Mouse (Mus musculus) cerebellum, adult 9-10 months (tissue): ENCODE data around the gene Arhgef19.

ENCODE experiments used
- DNase-seq: peaks from one replicate; pipeline ENCODE4 v3.0.0; 2022

The Arhgef19 gene

DNA sequence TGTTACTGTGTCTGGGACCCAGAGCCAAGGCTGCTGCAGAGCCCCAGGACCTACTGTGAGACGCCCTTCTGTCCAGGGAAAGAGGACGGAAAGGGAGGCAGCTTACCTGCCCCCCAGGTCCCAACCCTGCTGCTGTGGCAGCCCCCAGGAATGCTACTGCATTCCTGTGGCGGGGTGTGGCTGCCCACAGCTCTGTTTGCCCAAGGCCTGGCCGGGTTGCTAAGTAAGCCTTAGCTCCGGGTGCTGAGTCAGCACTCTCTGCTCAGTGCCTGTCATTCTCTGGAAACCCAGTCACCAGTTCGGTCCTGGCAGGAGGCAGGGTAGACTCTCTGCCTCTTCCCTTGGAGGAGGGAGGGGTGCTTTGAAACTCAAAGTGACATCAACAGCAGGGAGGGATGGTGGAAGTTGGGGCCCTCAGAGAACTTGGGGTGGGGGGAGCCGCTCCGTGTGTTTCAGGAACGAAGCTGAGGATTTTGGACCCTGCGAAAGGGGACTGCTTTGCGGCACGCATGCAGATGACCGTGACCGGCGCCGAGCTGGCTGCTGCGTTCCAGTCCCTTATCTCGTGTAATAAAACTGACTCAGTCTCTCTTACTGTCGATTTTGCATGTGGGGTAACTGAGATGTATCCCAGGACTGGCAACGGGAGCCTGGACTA lies 47.7 kb downstream of the Arhgef19 start:
- DNase-seq, result no peak

DNA sequence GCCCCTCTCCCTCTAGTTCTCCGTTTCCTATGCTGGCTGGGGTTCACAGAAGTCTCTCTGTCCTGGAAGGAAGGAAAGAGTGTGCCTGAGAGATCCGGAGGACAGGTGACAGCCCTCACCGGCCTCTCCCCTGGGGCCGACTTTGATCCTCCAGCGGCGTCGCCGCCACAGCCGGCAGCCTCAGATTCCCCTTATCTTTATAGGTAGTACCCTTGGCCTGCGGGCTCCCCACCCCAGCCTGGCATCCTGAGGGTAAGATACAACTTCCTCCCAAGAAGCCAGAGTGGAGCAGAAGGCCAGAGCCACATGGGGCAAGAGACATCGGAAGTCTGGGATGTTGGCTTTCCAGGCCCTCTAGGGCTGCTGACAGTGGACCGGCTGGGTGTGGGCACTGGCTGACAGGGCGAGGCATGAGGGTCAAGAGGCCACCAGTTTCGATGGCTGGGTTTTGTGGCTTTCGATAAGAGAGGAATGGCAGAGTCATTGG lies 48.3 kb downstream of the Arhgef19 start:
- no peak for DNase-seq

DNA sequence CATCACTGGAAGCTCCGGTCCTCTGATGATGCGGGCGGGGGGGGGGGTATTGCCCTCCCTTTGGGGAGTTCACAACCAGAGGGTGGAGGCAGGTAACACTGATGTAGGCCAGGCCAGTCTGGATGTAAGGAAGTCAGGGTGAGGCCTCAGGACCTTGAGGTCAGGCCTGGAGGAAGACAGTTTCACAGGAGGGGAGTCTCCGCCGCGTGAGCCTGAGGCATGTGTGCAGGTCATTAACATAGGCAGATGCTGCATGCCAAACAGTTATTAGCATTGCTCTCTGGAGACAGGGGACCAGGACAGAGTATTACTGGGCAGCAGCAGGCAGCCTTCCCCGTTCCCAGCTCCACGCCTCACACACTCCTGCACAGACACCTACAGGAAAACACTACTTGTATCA lies 48.9 kb downstream of the Arhgef19 start:
- DNase-seq, result no peak

DNA sequence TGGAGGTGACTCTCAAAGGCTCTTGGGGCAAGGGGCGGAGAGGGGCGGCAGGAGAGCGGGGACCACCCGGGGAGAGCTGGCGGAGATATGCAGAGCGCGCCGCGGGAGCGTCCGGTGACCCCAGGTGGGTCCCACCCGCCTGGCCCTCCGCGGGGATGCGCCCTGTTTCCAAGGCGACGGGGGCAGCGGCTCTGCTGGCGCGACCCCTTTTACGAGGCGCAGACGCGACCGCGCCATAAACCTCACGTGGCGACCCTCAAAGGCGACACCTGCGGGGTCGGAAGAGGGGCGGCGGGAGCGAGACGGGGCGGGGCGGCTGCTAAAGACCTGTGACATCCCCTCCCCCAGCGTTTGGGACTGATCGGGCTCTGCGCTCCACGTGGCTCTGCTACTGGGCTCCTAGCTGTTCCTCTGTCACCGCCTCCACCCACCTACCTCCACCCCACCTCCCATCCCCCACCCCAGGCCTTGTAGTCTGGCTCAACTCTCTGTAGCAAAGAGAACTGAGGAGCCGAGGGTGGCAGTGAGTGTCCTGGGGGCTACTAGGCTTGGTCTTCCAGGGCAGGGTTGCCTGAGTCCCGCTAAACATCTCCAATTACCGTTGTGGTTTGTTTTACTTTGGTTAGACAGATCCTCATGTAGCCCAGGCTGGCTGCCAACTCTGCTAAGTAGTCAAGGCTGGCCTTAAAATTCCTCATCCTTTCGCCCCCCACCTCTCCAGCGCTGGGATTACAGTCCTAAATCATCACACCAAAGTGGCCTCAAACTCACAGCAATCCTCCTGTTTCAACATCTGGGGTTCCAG lies 52.5 kb downstream of the Arhgef19 start:
- no peak for DNase-seq

DNA sequence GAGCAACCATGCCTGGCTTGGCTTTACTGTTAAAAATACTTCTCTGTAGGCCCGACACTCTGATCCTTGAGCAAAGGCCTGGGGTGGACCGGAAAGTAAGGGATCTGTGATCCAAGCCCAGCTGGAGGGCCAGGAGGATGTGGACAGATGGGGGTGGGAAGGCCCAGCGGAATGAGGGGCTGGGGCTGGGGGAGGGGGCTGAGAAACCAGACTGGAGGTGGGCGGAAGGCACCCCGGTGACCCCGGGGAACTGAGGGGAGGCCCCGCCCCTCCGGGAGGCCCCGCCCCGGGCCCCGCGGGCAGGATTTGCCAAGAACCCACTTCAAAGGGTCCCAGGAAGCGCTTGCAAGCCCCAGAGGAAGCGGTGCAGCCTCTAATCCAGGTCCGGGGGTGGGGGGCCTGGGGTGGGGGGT lies 56.5 kb downstream of the Arhgef19 start:
- no peak for DNase-seq

DNA sequence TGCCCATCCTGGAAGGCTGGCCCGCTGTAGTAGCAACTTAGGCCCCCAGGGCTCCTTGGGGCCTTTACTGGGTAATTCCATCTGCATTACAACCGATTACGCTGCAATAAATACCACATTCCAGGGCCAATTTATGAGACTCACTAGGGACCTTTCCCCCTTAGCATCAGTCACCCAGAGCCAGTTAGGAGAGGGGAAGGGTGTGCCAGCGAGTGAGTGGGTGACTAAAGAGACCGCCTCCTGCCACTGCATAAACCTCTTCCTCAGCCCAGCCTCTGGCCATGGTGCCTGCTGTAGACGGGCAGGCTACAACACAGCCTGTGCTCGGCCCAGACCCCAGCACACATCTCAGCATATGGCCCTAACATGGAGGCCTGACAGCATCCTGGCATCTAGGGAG lies 58.6 kb downstream of the Arhgef19 start:
- no peak for DNase-seq

DNA sequence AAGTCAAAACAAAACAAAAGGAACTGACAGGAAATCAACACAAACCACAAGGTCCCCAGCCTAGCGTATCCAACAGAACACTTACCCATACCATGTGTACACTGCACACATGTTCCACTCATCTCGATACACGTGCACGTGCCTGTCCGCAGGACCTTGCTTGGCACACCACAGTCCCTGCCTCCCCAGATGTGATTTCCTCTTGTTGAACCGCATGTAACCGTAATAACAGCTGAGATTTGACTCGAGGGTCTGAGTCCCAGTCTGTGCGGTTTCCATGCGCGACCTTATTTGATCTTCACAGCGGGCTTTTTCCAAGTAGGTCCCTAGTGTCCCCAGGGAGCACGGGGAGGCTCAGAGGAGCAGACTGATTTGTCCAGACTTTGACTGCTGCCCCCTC lies 60.1 kb downstream of the Arhgef19 start:
- no peak for DNase-seq

DNA sequence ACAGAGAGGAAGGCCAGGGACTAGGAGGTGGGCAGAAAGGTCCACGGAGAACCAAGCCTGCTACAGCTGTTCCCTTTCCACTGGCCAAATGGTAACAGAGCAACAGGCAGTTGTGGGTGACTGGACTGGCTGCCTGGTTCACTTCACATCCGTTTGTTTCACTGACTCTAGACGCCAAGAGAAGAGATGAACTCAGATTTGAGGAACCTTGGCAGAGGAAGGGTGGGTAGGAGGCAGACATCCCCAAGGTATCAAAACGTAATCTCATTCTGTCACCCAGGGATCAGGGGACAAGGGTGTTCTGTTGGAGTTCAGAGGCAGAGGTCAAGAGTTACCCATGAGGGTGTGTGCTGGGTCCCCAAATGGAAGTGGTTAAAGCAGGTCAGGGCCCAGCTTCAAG lies 60.9 kb downstream of the Arhgef19 start:
- DNase-seq, result no peak

DNA sequence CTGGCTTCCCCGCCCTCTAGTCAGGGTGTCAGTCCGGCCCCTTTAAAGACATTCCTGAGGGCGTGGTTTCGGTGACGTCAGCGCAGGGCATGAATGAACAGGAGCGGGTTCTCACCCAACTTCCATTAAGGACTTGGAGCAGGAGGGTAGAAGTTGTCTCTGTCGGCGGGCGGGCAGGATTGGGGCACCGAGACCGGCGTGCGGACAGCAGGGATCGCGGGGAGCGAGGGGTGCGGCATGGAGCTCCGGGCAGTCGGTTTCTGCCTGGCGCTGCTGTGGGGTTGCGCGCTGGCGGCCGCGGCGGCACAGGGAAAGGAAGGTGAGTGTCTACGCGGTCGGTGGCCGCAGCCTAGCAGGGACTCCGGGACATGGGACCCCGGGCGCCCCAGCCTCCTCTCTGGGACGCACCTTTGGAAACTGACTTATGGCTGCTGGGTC lies 61.8 kb downstream of the Arhgef19 start, which contains the start of gene Epha2:
TSS of gene Epha2 (plus strand) at position 125 of the 438 bp plus-strand sequence.
- DNase-seq, result peak; percentile 53

DNA sequence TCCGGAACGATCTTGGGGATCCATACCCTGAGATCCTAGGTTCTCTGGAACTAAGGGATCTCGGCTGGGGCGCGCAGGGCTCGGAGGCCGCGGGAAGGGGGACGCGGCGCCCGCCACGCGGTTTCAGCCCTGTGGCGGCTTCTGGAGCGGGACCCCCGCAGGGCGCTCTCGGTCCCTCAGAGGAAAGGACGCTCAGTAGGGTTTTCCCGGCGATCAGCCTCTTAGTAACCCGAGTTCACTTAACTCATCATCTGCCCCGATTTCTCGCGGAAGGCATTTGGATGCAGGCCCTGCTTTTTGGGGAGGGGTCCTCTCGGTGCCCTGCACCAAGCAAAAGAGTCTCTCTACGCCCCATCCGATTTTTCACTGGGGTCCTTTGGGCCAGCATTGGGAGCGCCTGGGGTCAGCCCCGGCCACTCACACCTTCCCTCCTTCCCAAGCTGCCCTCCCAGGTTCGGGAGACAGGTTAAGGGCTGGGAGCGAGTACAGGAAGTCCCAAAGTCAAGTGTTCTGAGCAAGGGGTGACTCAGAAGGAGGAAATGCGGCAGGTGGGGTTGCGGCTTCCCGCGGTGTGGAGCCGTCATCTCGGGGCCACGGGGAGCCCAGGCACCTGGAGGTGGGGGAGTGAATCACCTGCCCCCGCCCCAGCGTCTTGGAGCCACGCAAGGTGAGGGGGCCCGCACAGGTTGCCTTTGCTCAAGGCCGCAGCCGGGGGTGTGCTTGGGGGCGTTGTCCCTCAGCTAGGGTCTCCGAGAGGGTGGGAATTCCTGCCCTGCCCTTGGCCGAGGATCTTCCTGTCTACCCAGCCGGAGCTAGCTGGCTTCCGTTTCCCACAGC lies 62.5 kb downstream of the Arhgef19 start:
- no peak for DNase-seq

DNA sequence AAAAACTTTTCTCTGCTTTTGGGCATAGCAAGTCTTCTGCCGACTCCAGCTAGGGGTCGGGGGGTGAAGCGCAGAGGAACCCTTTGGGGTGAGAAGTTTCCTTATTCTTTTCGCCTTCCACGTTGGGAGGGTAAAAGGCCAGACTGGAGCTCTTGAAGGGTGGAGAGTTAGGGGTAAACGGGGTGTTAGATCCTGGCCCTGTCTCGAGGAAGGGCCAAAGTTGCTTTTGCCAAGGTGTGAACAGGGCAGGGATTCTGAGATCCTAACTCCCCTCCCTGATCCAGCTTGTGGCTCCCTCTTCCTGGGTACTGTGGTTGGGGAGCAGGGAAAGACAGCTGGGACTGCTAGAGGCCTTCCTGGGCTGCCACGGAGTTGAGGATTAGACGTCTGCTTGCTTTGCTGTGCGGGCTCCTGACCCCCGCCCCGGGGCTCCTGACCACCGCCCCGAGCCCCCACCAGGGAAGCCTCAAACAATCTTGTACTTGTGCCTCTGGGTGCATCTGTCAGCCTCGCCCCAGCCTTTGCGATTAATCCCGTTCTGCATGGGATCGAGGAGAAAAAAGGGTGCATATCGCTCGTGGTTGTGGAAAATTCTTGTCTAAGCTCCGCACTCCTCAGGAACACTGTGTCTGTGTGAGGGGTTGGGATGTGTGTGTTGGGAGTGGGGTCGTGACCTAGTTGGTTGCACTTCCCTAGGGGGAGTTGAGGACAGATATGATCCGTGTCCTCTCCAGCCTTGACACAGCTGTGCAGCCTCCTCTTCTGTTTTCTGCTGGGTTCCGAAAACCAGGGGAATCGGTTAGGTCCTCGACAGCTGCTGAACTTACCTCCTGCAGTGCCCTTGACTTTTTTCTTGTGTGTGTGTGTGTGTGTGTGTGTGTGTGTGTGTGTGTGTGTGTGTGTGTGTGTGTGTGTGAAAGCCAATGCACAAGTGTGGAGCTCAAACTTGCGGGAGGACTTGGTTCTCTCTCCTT lies 63.4 kb downstream of the Arhgef19 start:
- no peak for DNase-seq

DNA sequence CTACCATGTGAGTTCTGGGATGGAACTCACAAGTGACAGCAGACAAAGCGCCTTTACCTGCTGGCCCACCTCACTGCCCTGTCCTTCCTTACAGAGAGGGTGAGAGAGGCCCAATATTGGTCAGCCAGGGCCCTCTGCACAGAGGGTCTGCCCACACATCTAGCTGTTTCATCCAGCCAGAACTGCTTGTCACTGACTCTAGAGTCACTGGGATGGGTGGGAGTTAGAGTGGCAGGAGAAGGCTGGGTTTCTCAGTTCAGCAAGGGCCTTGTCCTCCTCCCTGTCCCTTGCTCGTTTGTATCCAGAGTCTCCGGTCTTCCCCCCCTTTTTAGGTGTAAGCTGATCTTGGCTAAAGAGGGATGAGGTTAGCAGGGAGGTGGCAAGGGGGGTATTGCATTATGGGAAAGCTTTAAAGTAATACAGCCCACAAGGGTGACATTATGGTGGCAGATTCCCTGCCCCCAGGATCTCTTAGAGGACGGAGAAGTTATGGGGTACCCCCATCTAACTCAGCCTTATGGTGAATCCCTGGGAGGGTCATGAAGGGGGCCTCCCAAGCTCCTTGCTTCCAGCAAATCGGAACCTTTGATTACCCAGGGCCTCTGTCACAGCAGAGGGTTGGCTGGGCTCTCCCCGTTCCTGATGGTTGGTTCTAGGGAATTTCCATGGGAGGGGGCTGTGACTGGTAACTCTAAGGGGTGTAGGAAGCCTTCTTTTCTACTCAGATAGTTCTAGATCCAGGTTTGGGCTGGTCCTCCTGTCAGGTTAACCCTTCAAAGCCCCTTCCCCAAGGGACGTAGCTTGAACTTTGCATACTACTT lies 64.3 kb downstream of the Arhgef19 start:
- no peak for DNase-seq

DNA sequence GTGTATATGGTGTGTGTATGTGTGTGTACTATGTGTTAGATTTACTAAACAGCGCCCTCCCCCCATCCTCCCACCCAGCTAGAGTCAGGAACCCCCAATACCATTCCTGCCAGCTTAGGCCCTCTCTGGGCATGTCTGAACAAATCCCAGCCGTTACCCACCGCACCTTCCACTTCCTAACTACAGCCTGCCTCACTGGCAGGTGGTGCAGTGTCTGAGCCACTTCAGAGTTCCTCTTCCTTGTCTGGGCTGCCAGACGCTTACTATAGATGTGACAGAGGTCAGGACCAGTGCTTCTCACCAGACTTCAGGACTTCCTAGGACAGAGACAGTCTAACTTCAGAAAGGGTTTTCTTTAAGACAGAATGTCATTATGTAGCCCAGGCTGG lies 64.9 kb downstream of the Arhgef19 start:
- no peak for DNase-seq

DNA sequence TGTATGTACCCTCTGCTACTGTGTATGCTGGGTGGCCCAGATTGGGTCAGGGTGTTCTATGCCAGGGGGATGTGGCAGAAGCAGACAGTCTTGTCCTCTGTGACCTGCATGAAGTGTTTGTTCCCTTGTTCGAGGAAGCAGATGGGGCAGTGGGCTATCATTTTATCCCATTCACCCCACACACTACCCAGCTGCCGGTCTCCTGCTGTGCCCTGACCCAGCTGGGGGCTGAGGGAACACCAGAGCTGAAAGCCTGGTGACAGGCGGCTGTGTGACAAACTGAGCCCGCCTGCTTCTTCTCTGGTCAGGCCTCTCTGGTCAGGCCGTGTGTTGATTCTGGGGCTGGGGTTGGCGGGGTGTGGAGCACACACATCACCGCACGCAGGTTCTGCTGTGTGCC lies 66.8 kb downstream of the Arhgef19 start:
- DNase-seq, result no peak
